Mouse (Mus musculus): ENCODE data around the gene Lgi1.
A peak's percentile ranks its signal among the peaks of the same experiment; 100 is the strongest.

The Lgi1 gene

GRCm38 (mm10) chr19:38264505-38265500 is at the start of gene Lgi1:
Gene Lgi1 (plus strand): TSS chr19:38264536.
- DNase-seq (ENCODE audit: low read depth, low spot score): peak; percentile 33

GRCm38 (mm10) chr19:38217696-38218095 is 46.6 kb upstream of the Lgi1 start:
- DNase-seq (ENCODE audit: low read depth, low spot score): no peak

- DNase-seq (ENCODE audit: low read depth, low spot score): no peak
Observed at GRCm38 (mm10) chr19:38223356-38223904, 40.9 kb upstream of the Lgi1 start.

GRCm38 (mm10) chr19:38223905-38224684 is 40.2 kb upstream of the Lgi1 start, which contains the start of gene Fra10ac1:
Gene Fra10ac1 (minus strand): TSS chr19:38224156.
- DNase-seq (ENCODE audit: low read depth, low spot score): peak; percentile 95

- no peak for DNase-seq (ENCODE audit: low read depth, low spot score)
Observed at GRCm38 (mm10) chr19:38224685-38225060, 39.7 kb upstream of the Lgi1 start.

- DNase-seq (ENCODE audit: low read depth, low spot score): peak; percentile 57
Observed at GRCm38 (mm10) chr19:38228699-38229098, 35.6 kb upstream of the Lgi1 start.

GRCm38 (mm10) chr19:38232087-38232486 is 32.2 kb upstream of the Lgi1 start:
- no peak for DNase-seq (ENCODE audit: low read depth, low spot score)

GRCm38 (mm10) chr19:38232516-38232915 is 31.8 kb upstream of the Lgi1 start:
- peak; percentile 39 for DNase-seq (ENCODE audit: low read depth, low spot score)

- DNase-seq (ENCODE audit: low read depth, low spot score): peak; percentile 67
Observed at GRCm38 (mm10) chr19:38236526-38236925, 27.8 kb upstream of the Lgi1 start.

- DNase-seq (ENCODE audit: low read depth, low spot score): peak; percentile 96
Observed at GRCm38 (mm10) chr19:38237834-38238212, 26.5 kb upstream of the Lgi1 start.

GRCm38 (mm10) chr19:38238213-38238951 is 26.0 kb upstream of the Lgi1 start:
- DNase-seq (ENCODE audit: low read depth, low spot score): no peak

GRCm38 (mm10) chr19:38242314-38242852 is 22.0 kb upstream of the Lgi1 start:
- DNase-seq (ENCODE audit: low read depth, low spot score): no peak

GRCm38 (mm10) chr19:38244748-38245147 is 19.6 kb upstream of the Lgi1 start:
- DNase-seq (ENCODE audit: low read depth, low spot score): peak; percentile 60

- DNase-seq (ENCODE audit: low read depth, low spot score): no peak
Observed at GRCm38 (mm10) chr19:38245361-38246176, 18.8 kb upstream of the Lgi1 start.

- no peak for DNase-seq (ENCODE audit: low read depth, low spot score)
Observed at GRCm38 (mm10) chr19:38246177-38246622, 18.1 kb upstream of the Lgi1 start.

- no peak for DNase-seq (ENCODE audit: low read depth, low spot score)
Observed at GRCm38 (mm10) chr19:38249627-38250026, 14.7 kb upstream of the Lgi1 start.

GRCm38 (mm10) chr19:38253796-38254195 is 10.5 kb upstream of the Lgi1 start:
- DNase-seq (ENCODE audit: low read depth, low spot score): peak; percentile 81

GRCm38 (mm10) chr19:38258651-38259065 is 5.7 kb upstream of the Lgi1 start:
- no peak for DNase-seq (ENCODE audit: low read depth, low spot score)

GRCm38 (mm10) chr19:38259436-38259835 is 4.9 kb upstream of the Lgi1 start:
- DNase-seq (ENCODE audit: low read depth, low spot score): no peak

GRCm38 (mm10) chr19:38260346-38260745 is 4.0 kb upstream of the Lgi1 start:
- DNase-seq (ENCODE audit: low read depth, low spot score): no peak
